Mouse (Mus musculus): ENCODE results near the gene Smarca4.
"Not testable (repeated sequence)": the region's sequence is repeated elsewhere in the genome, so short reads cannot be mapped to it uniquely, and the experiment has no call there.

The Smarca4 gene
- long read RNA-seq, experiment 1, partial matches to known transcripts: 41 of 47 reads
- long read RNA-seq, experiment 1, other reads (novel, unspliced or antisense): 6 of 47 reads
- long read RNA-seq, experiment 2, partial matches to known transcripts: 65 of 67 reads
- long read RNA-seq, experiment 2, other reads (novel, unspliced or antisense): 2 of 67 reads

GRCm38 (mm10) chr9:21615617-21616231 is at the start of gene Smarca4:
Gene Smarca4, plus strand, starts transcription at chr9:21616169.
- intact Hi-C loops (cut with DNase I): no loop called here

DNA sequence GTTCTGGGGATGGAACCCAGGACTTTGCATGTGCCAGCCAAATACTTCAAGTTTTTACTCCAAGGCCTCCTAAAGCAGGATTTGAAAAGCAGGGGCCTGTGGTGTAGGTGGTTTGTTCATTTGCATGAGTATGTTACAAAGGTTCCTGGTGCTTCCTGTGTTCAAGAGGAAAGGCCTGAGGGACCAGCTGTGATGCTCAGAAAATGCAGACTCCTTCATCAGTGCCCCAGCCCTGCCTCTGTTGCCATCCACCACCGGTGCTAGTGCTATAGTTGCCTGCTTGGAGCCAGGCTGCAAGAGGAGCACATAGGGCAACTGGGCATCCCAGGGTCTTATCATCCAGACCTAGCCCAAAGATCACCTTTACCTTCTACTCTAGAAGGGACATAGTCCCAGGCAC is 49.4 kb upstream of the Smarca4 start:
- intact Hi-C loops (cut with DNase I): no loop called here

DNA sequence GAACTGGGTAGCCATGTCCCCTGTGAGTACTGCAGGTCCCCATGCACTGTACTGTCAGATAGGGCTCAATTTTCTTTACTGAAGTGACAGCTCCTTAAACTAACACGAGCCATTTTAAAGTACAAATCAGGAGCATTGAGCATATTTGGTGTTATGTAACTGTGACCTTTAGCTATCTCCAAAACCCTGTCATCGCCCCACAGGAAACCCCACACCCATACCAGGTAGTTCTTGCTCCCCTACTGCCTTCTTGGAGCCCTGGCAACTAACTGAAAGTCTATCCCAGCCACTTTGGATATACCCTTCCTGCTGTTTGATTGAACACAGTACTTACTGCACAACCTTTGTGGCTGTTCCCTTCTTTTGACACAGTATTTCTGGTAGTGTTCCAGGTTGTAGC is 48.9 kb upstream of the Smarca4 start:
- intact Hi-C loops (cut with DNase I): no loop called here

- intact Hi-C loops (cut with DNase I): no loop called here
Observed at GRCm38 (mm10) chr9:21568657-21569255, 47.2 kb upstream of the Smarca4 start.

DNA sequence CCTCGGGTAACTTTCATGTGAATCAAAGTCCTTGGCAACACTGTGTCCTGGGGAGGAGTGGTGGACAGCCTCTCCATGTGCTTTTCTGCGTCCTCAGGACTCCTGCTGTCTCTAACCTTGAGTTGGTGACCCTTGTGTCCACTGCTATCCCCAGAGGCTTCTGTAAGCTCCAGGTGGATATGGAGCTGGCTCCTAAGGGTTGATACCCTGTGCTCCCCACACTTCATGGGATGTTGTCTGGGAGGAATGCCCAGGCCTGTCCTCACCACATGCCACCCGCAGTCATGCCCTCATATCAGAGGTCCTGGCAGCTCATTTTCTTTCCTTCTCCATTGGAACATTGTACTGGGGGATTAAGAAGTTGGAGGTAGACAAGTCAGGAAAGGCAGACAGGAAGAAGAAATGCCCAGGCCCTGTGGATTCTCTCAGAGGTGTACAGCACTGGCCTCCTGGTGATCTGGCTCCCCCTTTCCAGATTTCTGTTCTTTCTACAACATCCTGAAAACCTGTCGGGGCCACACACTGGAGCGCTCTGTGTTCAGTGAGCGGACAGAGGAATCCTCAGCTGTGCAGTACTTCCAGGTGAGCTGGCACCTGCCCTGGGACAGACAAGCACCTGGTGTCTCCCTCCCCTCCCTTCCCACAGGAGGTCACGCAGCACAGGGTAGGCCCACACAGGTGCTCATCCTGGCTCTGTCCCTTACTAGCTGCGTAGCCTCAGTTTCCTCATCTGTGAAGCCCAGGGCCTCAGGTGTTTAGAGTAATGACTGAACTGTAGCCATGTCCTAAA is 41.8 kb upstream of the Smarca4 start:
- intact Hi-C loops (cut with DNase I): no loop called here

GRCm38 (mm10) chr9:21575253-21575652 is 40.7 kb upstream of the Smarca4 start:
- intact Hi-C loops (cut with DNase I): no loop called here

DNA sequence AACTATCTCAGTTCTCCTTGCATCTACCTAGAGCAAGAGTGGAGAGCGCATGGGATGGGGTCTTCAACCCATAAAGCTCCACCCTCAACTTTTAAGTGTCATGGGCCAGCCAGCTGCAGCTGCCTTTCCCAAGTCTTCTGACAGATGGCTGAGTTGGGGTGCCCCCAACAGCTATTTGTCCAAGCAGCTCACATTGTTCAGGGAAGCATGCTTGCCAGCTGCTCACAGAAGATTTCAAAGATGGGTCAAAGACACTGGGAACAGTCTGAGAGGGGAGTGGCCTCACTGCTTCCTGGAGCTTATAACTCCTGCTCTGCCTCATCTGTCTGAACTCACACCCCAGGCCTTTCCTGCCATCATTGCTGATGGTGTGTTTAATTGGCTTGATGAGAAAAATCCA is 39.7 kb upstream of the Smarca4 start:
- intact Hi-C loops (cut with DNase I): no loop called here

DNA sequence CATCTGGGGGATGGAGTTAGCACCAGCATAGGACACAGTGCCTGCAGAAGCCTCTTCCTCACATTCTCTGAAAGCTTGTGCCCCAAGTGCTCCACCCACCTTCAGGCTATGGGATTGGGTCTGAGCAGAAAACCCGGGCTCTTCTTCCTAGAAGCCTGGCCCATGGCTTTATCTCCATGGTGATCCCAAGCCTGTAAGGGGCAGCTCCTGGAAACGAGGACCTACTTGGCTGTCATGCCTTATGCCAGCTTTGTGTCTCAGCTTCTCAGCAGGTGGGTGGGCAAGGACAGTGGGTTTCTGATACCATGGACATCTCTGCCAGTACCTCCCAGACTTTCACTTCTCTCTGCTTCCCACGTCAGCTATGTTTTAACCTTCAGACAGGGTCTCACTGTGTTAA is 37.7 kb upstream of the Smarca4 start:
- intact Hi-C loops (cut with DNase I): no loop called here

DNA sequence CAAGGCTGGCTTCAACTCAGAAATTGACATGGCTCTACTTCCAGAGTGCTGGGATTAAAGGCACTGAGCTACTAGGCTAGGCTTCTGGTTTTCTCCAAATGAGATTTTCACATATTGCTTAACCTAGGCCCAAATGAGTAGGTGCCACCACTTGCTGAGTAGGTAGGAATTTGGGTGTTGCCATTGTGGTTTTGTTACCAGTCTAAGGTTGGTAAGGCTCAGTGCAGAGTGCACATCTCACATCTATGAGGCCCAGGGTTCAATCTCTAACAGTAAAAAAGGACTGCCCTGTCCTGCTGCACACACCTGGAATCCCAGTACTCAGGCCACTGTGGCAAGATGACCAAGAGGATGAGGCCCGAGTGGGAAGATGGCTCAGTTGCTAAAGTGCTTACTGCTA is 30.6 kb upstream of the Smarca4 start:
- intact Hi-C loops (cut with DNase I): loop anchor here (5.0 kb wide), 1 partner anchor 33 kb away; no protein-coding TSS in a partner anchor

- intact Hi-C loops (cut with DNase I): loop anchor here (5.0 kb wide), 1 partner anchor 36 kb away; no protein-coding TSS in a partner anchor
Observed at GRCm38 (mm10) chr9:21587678-21588349, 28.2 kb upstream of the Smarca4 start.

GRCm38 (mm10) chr9:21588350-21588749 is 27.6 kb upstream of the Smarca4 start:
- intact Hi-C loops (cut with DNase I): loop anchor here (5.0 kb wide), 1 partner anchor 36 kb away; no protein-coding TSS in a partner anchor

DNA sequence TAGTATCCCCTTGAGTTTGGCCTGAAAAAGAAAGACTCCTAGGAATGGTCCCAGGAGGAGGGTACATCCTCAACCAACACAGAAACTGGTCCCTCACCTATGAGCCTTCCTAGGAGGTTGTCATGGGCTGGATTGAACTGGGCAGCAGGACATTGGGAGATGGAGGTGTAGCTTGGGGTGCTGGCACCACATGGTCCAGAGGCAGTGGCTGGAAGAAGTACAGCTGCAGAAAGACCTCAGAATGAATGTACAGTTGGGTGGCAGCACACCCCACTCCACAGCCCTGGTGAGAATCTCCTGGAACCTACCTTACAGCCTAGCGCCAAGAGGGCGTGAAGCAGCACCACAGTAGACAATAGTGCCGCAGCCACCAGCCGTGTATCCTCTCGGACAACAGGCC is 26.4 kb upstream of the Smarca4 start:
- intact Hi-C loops (cut with DNase I): loop anchor here (5.0 kb wide), 1 partner anchor 37 kb away; no protein-coding TSS in a partner anchor

DNA sequence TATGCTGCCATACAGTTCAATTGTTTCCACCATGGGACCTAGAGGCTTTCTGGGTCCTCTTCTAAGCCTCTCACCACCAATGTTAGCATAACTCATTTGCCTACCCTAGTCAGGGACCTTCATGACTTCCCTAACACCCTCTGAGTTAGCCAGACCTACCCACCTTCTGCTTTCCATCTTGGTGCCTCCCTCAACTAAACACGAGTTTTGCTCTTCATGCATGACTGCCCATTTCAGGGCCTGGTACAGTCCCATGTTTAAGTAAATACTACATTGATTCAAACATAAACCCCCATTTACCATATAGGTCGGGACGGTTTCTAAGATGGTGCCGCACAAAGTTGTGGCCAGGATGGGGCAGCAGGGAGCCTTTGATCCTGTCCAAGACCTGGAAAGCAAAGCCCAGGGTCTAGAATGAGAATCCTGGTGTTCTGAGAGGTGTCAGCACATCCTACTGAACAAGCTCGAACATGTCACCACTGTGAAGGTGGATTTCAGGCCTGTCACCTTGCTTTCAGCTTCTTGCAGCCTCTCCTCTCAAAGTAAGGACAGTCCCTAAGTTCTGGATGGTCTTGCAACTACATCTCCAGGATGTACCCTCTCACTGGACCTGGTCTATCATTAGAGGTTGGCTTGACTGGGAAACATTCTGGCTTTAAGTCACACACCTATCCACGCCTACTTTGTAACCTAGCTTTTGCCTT is 24.7 kb upstream of the Smarca4 start:
- intact Hi-C loops (cut with DNase I): no loop called here

DNA sequence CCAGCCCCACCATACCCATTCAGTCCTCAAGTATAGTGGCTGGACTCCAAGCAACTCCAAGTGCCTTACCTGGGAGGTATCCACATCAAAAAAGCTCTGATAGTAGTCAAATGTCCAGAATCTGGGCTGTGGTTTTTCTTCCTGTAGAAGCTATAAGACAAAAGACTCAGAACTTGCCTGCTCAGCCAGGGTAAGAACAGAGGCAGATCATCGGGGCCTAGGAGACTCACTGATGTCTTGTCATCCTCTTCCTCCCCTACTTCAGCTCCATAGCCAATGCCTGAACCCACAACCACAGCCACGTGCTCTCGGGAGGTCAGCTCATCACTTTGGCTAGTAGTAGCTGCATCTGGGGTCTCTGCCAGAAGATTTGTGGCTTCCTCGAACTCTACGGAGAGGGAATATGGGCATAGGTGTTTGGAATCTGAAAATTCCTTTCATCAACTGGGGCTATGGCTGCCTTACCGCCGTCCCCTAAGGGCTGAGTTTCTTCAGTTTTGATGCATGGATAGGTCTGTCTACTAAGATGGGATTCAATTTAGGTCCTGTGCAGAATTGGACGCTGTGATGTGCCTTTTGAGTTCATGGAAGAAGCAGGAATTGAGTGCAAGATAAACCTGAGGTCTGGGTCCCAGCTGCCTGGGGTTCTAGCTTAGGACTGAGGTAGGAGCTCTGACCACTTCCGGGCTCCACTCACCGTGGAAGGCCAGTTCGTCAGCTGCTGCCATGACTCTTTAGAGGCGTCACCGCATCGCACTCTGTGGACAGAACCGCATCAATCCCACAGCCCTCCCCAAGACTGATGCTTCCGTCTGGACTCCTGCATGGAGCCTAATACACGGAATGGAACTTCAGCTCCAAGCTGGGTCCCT is 23.9 kb upstream of the Smarca4 start:
- intact Hi-C loops (cut with DNase I): no loop called here

- intact Hi-C loops (cut with DNase I): no loop called here
Observed at GRCm38 (mm10) chr9:21592703-21593121, 23.3 kb upstream of the Smarca4 start, which contains the start of the genes Timm29 and Yipf2. Gene Timm29, plus strand, starts transcription at chr9:21592722. Gene Yipf2, minus strand, starts transcription at chr9:21592828.

GRCm38 (mm10) chr9:21593122-21593721 is 22.7 kb upstream of the Smarca4 start:
- intact Hi-C loops (cut with DNase I): no loop called here

GRCm38 (mm10) chr9:21594350-21594749 is 21.6 kb upstream of the Smarca4 start:
- intact Hi-C loops (cut with DNase I): not testable (repeated sequence)

DNA sequence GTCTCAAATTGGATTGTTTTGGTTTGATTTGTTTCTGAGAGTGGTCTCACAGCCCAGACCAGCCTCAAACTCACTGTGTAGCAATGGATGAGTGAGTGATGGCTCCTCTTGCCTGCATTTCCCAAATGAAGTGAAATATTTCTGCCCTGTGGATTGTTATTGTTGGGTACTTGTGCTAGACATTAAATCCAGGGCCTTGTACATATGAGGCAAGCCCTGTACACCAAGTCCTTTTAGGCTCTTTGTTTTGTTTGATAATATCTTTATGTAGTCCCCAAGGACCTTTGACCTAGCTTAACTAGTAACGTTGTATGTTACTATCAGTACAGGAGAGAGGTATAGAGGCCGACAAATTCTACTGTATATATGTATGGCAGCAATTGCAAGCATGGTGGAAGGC is 21.1 kb upstream of the Smarca4 start:
- intact Hi-C loops (cut with DNase I): no loop called here

GRCm38 (mm10) chr9:21598198-21598597 is 17.8 kb upstream of the Smarca4 start:
- intact Hi-C loops (cut with DNase I): no loop called here
